In the genomic region with DNA sequence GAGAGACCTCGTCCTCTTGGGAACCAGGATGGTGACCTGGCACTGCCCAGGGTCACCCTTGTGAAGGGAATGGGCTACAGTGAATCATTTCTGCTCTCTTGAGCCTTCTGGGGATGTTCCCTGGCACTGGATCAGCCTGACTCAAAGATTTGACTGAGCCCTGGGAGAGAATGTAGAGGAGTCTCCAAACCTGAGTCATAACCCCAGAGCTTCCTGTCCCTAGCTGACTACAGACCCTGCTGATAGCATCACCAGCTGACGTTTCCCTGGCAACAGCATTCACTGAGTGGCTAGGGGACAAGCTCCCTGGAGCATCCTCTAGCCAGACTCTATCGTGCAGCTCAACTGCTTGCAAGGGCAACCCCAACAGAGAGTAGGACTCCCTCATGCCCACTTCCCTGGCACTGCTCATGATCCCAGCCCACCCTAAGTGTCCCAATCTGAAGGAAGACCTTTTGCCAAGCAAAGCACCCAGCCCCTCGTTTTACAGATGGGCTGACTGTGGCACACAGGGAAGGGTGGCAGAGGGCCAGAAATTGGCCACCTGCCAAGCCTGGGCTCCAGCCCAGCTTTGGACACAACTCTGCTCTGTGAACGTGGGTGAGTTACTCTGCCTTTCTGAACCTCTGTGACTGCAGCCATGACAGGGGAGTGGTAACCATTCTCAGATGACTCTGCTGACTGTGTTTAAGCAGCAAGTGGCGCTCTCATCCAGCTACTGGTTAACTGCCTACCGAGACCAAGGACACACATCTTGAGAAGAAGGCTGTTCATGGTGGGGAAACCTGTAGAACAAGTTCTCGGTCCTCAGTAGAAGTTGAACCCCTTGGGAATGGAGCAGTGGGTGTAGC, we compare ENCODE assay signal across 8 mouse cellular contexts. TPM values are rescaled to one million over a fixed set of nuclear protein-coding genes. Genes with fewer than 3 reads are reported as not detected.
DNase-seq lines count a peak whose midpoint lies in the region; ATAC-seq and TF ChIP-seq lines count a peak whose summit lies in the region.

No protein-coding gene starts in this region.

- no peak for TF ChIP-seq CTCF in cerebellum, adult 2 months (IDR thresholded peaks at IDR 0.05; ENCODE audit: borderline replicate concordance, insufficient read depth, low read depth, low read length)
- TF ChIP-seq CTCF in lung, adult 2 months (IDR thresholded peaks at IDR 0.05; ENCODE audit: insufficient read depth, low read length): 0 out of 2 replicates have a peak, but pooled peaks have one; percentile 16

- no peaks in the 10 kb centered on the region for H3K9me3 ChIP-seq in ES-E14 (ENCODE audit: control insufficient read depth, insufficient read depth, low read depth, low read length)
- H3K9me3 ChIP-seq in hindbrain, embryonic 13.5 days: no peaks in the 10 kb centered on the region

- peak overlapping the region; percentile 11; the same call in 1 of the 2 replicates for H3K9ac ChIP-seq in ES-E14 (ENCODE audit: insufficient read depth, low read depth, low read length, poor library complexity, severe bottlenecking)
- 0 out of 2 replicates have a peak overlapping the region, but pooled peaks have one; percentile 8 for H3K9ac ChIP-seq in hindbrain, embryonic 13.5 days

- no peak for ATAC-seq in hindbrain, embryonic 13.5 days (ENCODE audit: low FRiP score)

- H3K4me3 ChIP-seq in ES-E14 (ENCODE audit: insufficient read depth in 1 of 2, low read depth in 1 of 2, low read length in 2 of 2, poor library complexity in 1 of 2, severe bottlenecking in 1 of 2): no peak overlapping the region
- no peak overlapping the region for H3K4me3 ChIP-seq in cerebellum, adult 2 months (replicated peaks; ENCODE audit: insufficient read depth, low read depth, low read length)
- H3K4me3 ChIP-seq in hindbrain, embryonic 13.5 days: no peak overlapping the region
- H3K4me3 ChIP-seq in lung, adult 2 months (replicated peaks; ENCODE audit: extremely low read depth, low read depth, low read length): no peak overlapping the region

- TF ChIP-seq POLR2A in cerebellum, adult 2 months (IDR thresholded peaks at IDR 0.05; ENCODE audit: borderline replicate concordance, insufficient read depth, low read length): no peak
- TF ChIP-seq POLR2A in lung, adult 2 months (IDR thresholded peaks at IDR 0.05; ENCODE audit: borderline replicate concordance, extremely low read depth, low read depth, low read length): no peak

- peak overlapping the region; percentile 82 for H3K27ac ChIP-seq in ES-E14 (ENCODE audit: insufficient read depth, low read depth, low read length, poor library complexity, severe bottlenecking)
- peak overlapping the region; percentile 18; the same call in 1 of the 2 replicates for H3K27ac ChIP-seq in cerebellum, adult 2 months (ENCODE audit: insufficient read depth, low read length)
- H3K27ac ChIP-seq in hindbrain, embryonic 13.5 days: no peak overlapping the region

- WGBS in cerebellum, adult 2 months: 17% methylated on average over 8 of the region's 8 CpGs
- WGBS in hindbrain, embryonic 13.5 days: 51% methylated on average over 8 of the region's 8 CpGs
- WGBS in lung, adult 2 months: 44% methylated on average over 8 of the region's 8 CpGs

- H3K4me2 ChIP-seq in hindbrain, embryonic 13.5 days: no peak overlapping the region

- in situ Hi-C loops in ES-E14 (cut with MboI; ENCODE audit: low sequenced_read_pairs in 2 of 2, unreplicated experiment in 2 of 2): no loop called here

- no peaks in the 10 kb centered on the region for H3K27me3 ChIP-seq in cerebellum, adult 2 months (ENCODE audit: control insufficient read depth, insufficient read depth, low read length)
- no peaks in the 10 kb centered on the region for H3K27me3 ChIP-seq in hindbrain, embryonic 13.5 days

- peak; percentile 53 for DNase-seq in kidney, adult 11 months
- DNase-seq in kidney, postnatal 4 days: no peak
- no peak for DNase-seq in ES-E14 (ENCODE audit: low read depth, low spot score)
- peak; percentile 85 to 90 for DNase-seq in cerebellum, adult 2 months
- no peak for DNase-seq in lung, adult 2 months
- no peak for DNase-seq in layer of hippocampus, adult 9-10 months (ENCODE audit: low spot score)
- no peak for DNase-seq in urinary bladder, postnatal 4 days (ENCODE audit: low spot score in 2 of 2)

- H3K4me1 ChIP-seq in ES-E14 (ENCODE audit: control insufficient read depth in 2 of 2, insufficient read depth in 2 of 2, low read length in 2 of 2, poor library complexity in 1 of 2): peaks cover 7 to 33% of the 10 kb centered on the region in 2 experiments; a peak in 3 of 4 replicates
- peaks cover 27% of the 10 kb centered on the region for H3K4me1 ChIP-seq in cerebellum, adult 2 months (ENCODE audit: control insufficient read depth, insufficient read depth, low read length)
- peaks cover 27% of the 10 kb centered on the region for H3K4me1 ChIP-seq in hindbrain, embryonic 13.5 days (replicated peaks)
- H3K4me1 ChIP-seq in lung, adult 2 months (ENCODE audit: control insufficient read depth, insufficient read depth, low read length): peaks cover 15% of the 10 kb centered on the region

- peaks cover 7% of the 10 kb centered on the region; the same call in 1 of the 2 replicates for H3K36me3 ChIP-seq in ES-E14 (ENCODE audit: control insufficient read depth, insufficient read depth, low read length, poor library complexity, severe bottlenecking)
- no peaks in the 10 kb centered on the region for H3K36me3 ChIP-seq in hindbrain, embryonic 13.5 days

TF ChIP-seq in ES-E14, 5 proteins besides CTCF, POLR2A, EP300 and RAD21:
- TF ChIP-seq MAFK (IDR thresholded peaks at IDR 0.05; ENCODE audit: insufficient read depth, low read depth, low read length): no peak
- TF ChIP-seq ZC3H11A (IDR thresholded peaks at IDR 0.05; ENCODE audit: borderline replicate concordance, low read depth, low read length): no peak
- TF ChIP-seq HCFC1 (IDR thresholded peaks at IDR 0.05; ENCODE audit: borderline replicate concordance, insufficient read depth, low read length): no peak
- no peak for TF ChIP-seq ZNF384 (IDR thresholded peaks at IDR 0.05; ENCODE audit: low read depth, low read length)
- TF ChIP-seq CHD2 (IDR thresholded peaks at IDR 0.05; ENCODE audit: low read depth, low read length): no peak

RNA-seq across cellular contexts. Expression of a gene that starts 10.9 kb away (rescaled TPM):
- 25.7 and 49.1 TPM in 2 replicates for total RNA-seq in ES-E14 (2012; rRNA removed)
- 10.5 and 11.7 TPM in 2 replicates for polyA plus RNA-seq in cerebellum, adult 2 months (2012; rRNA removed)
- polyA plus RNA-seq in hindbrain, embryonic 13.5 days (2015; fragmentation: Nextera tagmentation; extraction: Ambion mirVana): 2.8 and 3.7 TPM in 2 replicates
- polyA plus RNA-seq in lung, adult 2 months (2012; rRNA removed): 29.3 and 41.1 TPM in 2 replicates

RNA-seq across cellular contexts. Expression of a gene that starts 17.1 kb away (rescaled TPM):
- total RNA-seq in ES-E14 (2012; rRNA removed): 1.5 and 2.5 TPM in 2 replicates
- 4.1 and 4.3 TPM in 2 replicates for polyA plus RNA-seq in cerebellum, adult 2 months (2012; rRNA removed)
- 8.4 and 9.6 TPM in 2 replicates for polyA plus RNA-seq in hindbrain, embryonic 13.5 days (2015; fragmentation: Nextera tagmentation; extraction: Ambion mirVana)
- 61.1 and 72.2 TPM in 2 replicates for polyA plus RNA-seq in lung, adult 2 months (2012; rRNA removed)

RNA-seq across cellular contexts. Expression of a gene that starts 47.0 kb away (rescaled TPM):
- total RNA-seq in ES-E14 (2012; rRNA removed): 3.3 TPM in 2 replicates
- polyA plus RNA-seq in cerebellum, adult 2 months (2012; rRNA removed): 121 and 129 TPM in 2 replicates
- 18.7 and 23.4 TPM in 2 replicates for polyA plus RNA-seq in hindbrain, embryonic 13.5 days (2015; fragmentation: Nextera tagmentation; extraction: Ambion mirVana)
- 0.09 and 0.18 TPM in 2 replicates for polyA plus RNA-seq in lung, adult 2 months (2012; rRNA removed)

RNA-seq across cellular contexts. Expression of a gene that starts 59.4 kb away (rescaled TPM):
- total RNA-seq in ES-E14 (2012; rRNA removed): 29.1 and 41.3 TPM in 2 replicates
- 27.8 and 31.7 TPM in 2 replicates for polyA plus RNA-seq in cerebellum, adult 2 months (2012; rRNA removed)
- polyA plus RNA-seq in hindbrain, embryonic 13.5 days (2015; fragmentation: Nextera tagmentation; extraction: Ambion mirVana): 17.0 and 17.4 TPM in 2 replicates
- 16.9 and 21.0 TPM in 2 replicates for polyA plus RNA-seq in lung, adult 2 months (2012; rRNA removed)

Comparison
In these comparisons a context has a peak if more than half of its experiments do, and no peak if none do; other contexts are left out.
1. DNase-seq: peak in kidney, adult 11 months (single experiment) and cerebellum, adult 2 months (2 of 2); none in kidney, postnatal 4 days (0 of 2), ES-E14 (single experiment), lung, adult 2 months (single experiment), layer of hippocampus, adult 9-10 months (single experiment) and urinary bladder, postnatal 4 days (0 of 2).
2. RNA of a gene that starts 47.0 kb away (polyA plus RNA-seq): 121 to 129 TPM in cerebellum, adult 2 months and 18.7 to 23.4 TPM in hindbrain, embryonic 13.5 days; 0.09 to 0.18 TPM in lung, adult 2 months; every median in the first group is over 10 times any median in the second.